ENCODE assay signal across 7 mouse cellular contexts in genomic region chr7:45704730-45705442, GRCm38 (mm10). TPM values are rescaled to one million over a fixed set of nuclear protein-coding genes. Genes with fewer than 3 reads are reported as not detected.
A peak's percentile ranks its signal among the peaks of the same experiment; 100 is the strongest.
DNase-seq lines count a peak whose midpoint lies in the region; ATAC-seq and TF ChIP-seq lines count a peak whose summit lies in the region.

Dbp (plus strand) TSS chr7:45705088.

- ATAC-seq in intestine, postnatal 0 days = peak; percentile 48
- peak; percentile 81 for ATAC-seq in midbrain, embryonic 13.5 days

- H3K27me3 ChIP-seq in embryonic facial prominence, embryonic 10.5 days (replicated peaks; ENCODE audit: low read depth, poor library complexity, severe bottlenecking) = peaks cover 25% of the 10 kb centered on the region
- peaks cover 8% of the 10 kb centered on the region for H3K27me3 ChIP-seq in intestine, postnatal 0 days (replicated peaks; ENCODE audit: control insufficient read depth, insufficient read depth, low read length)
- H3K27me3 ChIP-seq in limb, embryonic 10.5 days (ENCODE audit: low read depth, poor library complexity, severe bottlenecking) = peaks cover 17% of the 10 kb centered on the region
- peaks cover 6% of the 10 kb centered on the region; the same call in 1 of the 2 replicates for H3K27me3 ChIP-seq in midbrain, embryonic 13.5 days

- peak within 1 kb of the TSS; percentile 84 for H3K9ac ChIP-seq in intestine, postnatal 0 days (ENCODE audit: low read depth, low read length)
- H3K9ac ChIP-seq in midbrain, embryonic 13.5 days (replicated peaks) = peak within 1 kb of the TSS; percentile 80

- peak; percentile 100 for DNase-seq in adrenal gland, adult 8-10 months
- DNase-seq in embryonic facial prominence, embryonic 10.5 days (ENCODE audit: low spot score) = peak; percentile 99
- peak; percentile 93 for DNase-seq in gonadal fat pad, adult 2 months (ENCODE audit: low read depth)
- peak; percentile 94 for DNase-seq in limb, embryonic 10.5 days (ENCODE audit: low spot score)
- peak; percentile 87 for DNase-seq in spleen, adult 12 weeks (ENCODE audit: low spot score)

- peak within 1 kb of the TSS; percentile 95 for H3K4me2 ChIP-seq in intestine, postnatal 0 days (replicated peaks; ENCODE audit: low read depth)
- H3K4me2 ChIP-seq in midbrain, embryonic 13.5 days (replicated peaks) = peak within 1 kb of the TSS; percentile 98

- H3K27ac ChIP-seq in embryonic facial prominence, embryonic 10.5 days (replicated peaks) = peak within 1 kb of the TSS; percentile 89
- peak within 1 kb of the TSS; percentile 98 for H3K27ac ChIP-seq in intestine, postnatal 0 days (ENCODE audit: low read depth, low read length)
- peak within 1 kb of the TSS; percentile 90 for H3K27ac ChIP-seq in limb, embryonic 10.5 days
- peak within 1 kb of the TSS; percentile 93 for H3K27ac ChIP-seq in midbrain, embryonic 13.5 days

- H3K4me1 ChIP-seq in embryonic facial prominence, embryonic 10.5 days = peaks cover 85% of the 10 kb centered on the region
- H3K4me1 ChIP-seq in intestine, postnatal 0 days (replicated peaks; ENCODE audit: control insufficient read depth, insufficient read depth, low read length) = peaks cover 28% of the 10 kb centered on the region
- H3K4me1 ChIP-seq in limb, embryonic 10.5 days = peaks cover 78% of the 10 kb centered on the region
- H3K4me1 ChIP-seq in midbrain, embryonic 13.5 days (replicated peaks) = peaks cover 90% of the 10 kb centered on the region

- no peak for TF ChIP-seq CTCF in intestine, postnatal 0 days (IDR thresholded peaks at IDR 0.05; ENCODE audit: low read depth)

- H3K4me3 ChIP-seq in embryonic facial prominence, embryonic 10.5 days = peak within 1 kb of the TSS; percentile 76
- H3K4me3 ChIP-seq in intestine, postnatal 0 days (ENCODE audit: low read depth, low read length) = peak within 1 kb of the TSS; percentile 56
- H3K4me3 ChIP-seq in limb, embryonic 10.5 days = peak within 1 kb of the TSS; percentile 81
- peak within 1 kb of the TSS; percentile 57 for H3K4me3 ChIP-seq in midbrain, embryonic 13.5 days (replicated peaks)

- no peaks in the 10 kb centered on the region for H3K9me3 ChIP-seq in embryonic facial prominence, embryonic 10.5 days
- no peaks in the 10 kb centered on the region for H3K9me3 ChIP-seq in intestine, postnatal 0 days (ENCODE audit: control insufficient read depth)
- H3K9me3 ChIP-seq in limb, embryonic 10.5 days (replicated peaks) = no peaks in the 10 kb centered on the region
- no peaks in the 10 kb centered on the region for H3K9me3 ChIP-seq in midbrain, embryonic 13.5 days

- peaks cover 7% of the 10 kb centered on the region for H3K36me3 ChIP-seq in embryonic facial prominence, embryonic 10.5 days (replicated peaks)
- 0 out of 2 replicates have a peak, but pooled peaks cover under 1% of the 10 kb centered on the region for H3K36me3 ChIP-seq in intestine, postnatal 0 days (ENCODE audit: control insufficient read depth, insufficient read depth)
- peaks cover 5% of the 10 kb centered on the region for H3K36me3 ChIP-seq in limb, embryonic 10.5 days
- peaks cover 2% of the 10 kb centered on the region for H3K36me3 ChIP-seq in midbrain, embryonic 13.5 days

- WGBS in embryonic facial prominence, embryonic 10.5 days = under 1% methylated on average over 36 of the region's 36 CpGs
- 0% methylated on average over 36 of the region's 36 CpGs for WGBS in intestine, postnatal 0 days
- under 1% methylated on average over 36 of the region's 36 CpGs for WGBS in limb, embryonic 10.5 days
- WGBS in midbrain, embryonic 13.5 days = under 1% methylated on average over 36 of the region's 36 CpGs

RNA-seq across cellular contexts. Expression of gene Dbp, which starts in this region (rescaled TPM):
- total RNA-seq in adrenal gland, adult 8-10 months (2022) = 100 to 1,000 TPM; 254 to 411 (median 333) TPM
- polyA plus RNA-seq in embryonic facial prominence, embryonic 10.5 days (2016; fragmentation: Nextera tagmentation; extraction: Ambion mirVana) = 3.6 and 4.3 TPM in 2 replicates
- 31.0 and 50.0 TPM in 2 replicates for polyA plus RNA-seq in gonadal fat pad, adult 2 months (2012; rRNA removed)
- polyA plus RNA-seq in intestine, postnatal 0 days (2015; fragmentation: Nextera tagmentation; extraction: Ambion mirVana) = 6.9 and 8.6 TPM in 2 replicates
- polyA plus RNA-seq in limb, embryonic 10.5 days (2016; fragmentation: Nextera tagmentation; extraction: Ambion mirVana) = 3.7 and 4.7 TPM in 2 replicates
- polyA plus RNA-seq in midbrain, embryonic 13.5 days (2015; fragmentation: Nextera tagmentation; extraction: Ambion mirVana) = 3.4 and 4.0 TPM in 2 replicates

Comparison
In these comparisons a context has a peak if more than half of its experiments do, and no peak if none do; other contexts are left out.
1. Peak in every context shown above with its lines: DNase-seq, ATAC-seq, H3K4me3 ChIP-seq and H3K27ac ChIP-seq.